Mouse (Mus musculus): Measurements from ENCODE around the gene Cd300ld5. TPM values are rescaled to one million over a fixed set of nuclear protein-coding genes. Genes with fewer than 3 reads are reported as not detected.
"Not testable (repeated sequence)": the region's sequence is repeated elsewhere in the genome, so short reads cannot be mapped to it uniquely, and the experiment has no call there.

The Cd300ld5 gene
- polyA plus RNA-seq, 1 experiment from 2014 or later: not detected

- WGBS: no CpG with 5 or more reads among the region's 7 CpGs
- not testable (repeated sequence) for ATAC-seq (ENCODE audit: low FRiP score)
These were observed 21.5 kb downstream of the Cd300ld5 start, which contains the start of gene Cd300ld2 for GRCm38 (mm10) chr11:115016093-115016492. TSS of gene Cd300ld2 (minus strand) at chr11:115016193.

GRCm38 (mm10) chr11:115004070-115004469 is 33.5 kb downstream of the Cd300ld5 start:
- WGBS: 89% methylated on average over 5 of the region's 5 CpGs
- no peak for ATAC-seq (ENCODE audit: low FRiP score)
- H3K9ac ChIP-seq: no peak overlapping the region

More at GRCm38 (mm10) chr11:115016093-115016492, 21.5 kb downstream of the Cd300ld5 start, which contains the start of gene Cd300ld2:
- H3K36me3 ChIP-seq; H3K27me3 ChIP-seq; H3K9ac ChIP-seq; H3K4me3 ChIP-seq; H3K9me3 ChIP-seq (replicated peaks); H3K4me1 ChIP-seq; H3K4me2 ChIP-seq (replicated peaks); H3K27ac ChIP-seq: not testable (repeated sequence)

GRCm38 (mm10) chr11:115001474-115002040 is 36.0 kb downstream of the Cd300ld5 start, which contains the start of gene Cd300c2:
TSS of gene Cd300c2 (minus strand) at chr11:115001880.
- no peak for ATAC-seq (ENCODE audit: low FRiP score)
- no peaks in the 10 kb centered on the region for H3K9me3 ChIP-seq (replicated peaks)

More at GRCm38 (mm10) chr11:115004070-115004469, 33.5 kb downstream of the Cd300ld5 start:
- Histone ChIP-seq H3K27me3 (no peaks in the 10 kb centered on the region; the same call in 1 of the 2 replicates), H3K36me3 (no peaks in the 10 kb centered on the region), H3K9me3 (replicated peaks) (no peaks in the 10 kb centered on the region), H3K27ac (no peak overlapping the region), H3K4me2 (replicated peaks) (no peak overlapping the region), H3K4me1 (no peaks in the 10 kb centered on the region), H3K4me3 (no peak overlapping the region)

GRCm38 (mm10) chr11:114989793-114990192 is 47.8 kb downstream of the Cd300ld5 start, which contains the start of gene Cd300ld:
TSS of gene Cd300ld (minus strand) at chr11:114989922.
- no peaks in the 10 kb centered on the region for H3K36me3 ChIP-seq
- H3K4me3 ChIP-seq: no peak within 1 kb of the TSS
- no peak within 1 kb of the TSS for H3K9ac ChIP-seq
- no peak within 1 kb of the TSS for H3K27ac ChIP-seq
- no peaks in the 10 kb centered on the region for H3K27me3 ChIP-seq
- H3K4me1 ChIP-seq: no peaks in the 10 kb centered on the region
- no peaks in the 10 kb centered on the region for H3K9me3 ChIP-seq (replicated peaks)
- no peak within 1 kb of the TSS for H3K4me2 ChIP-seq (replicated peaks)
- 86% methylated on average over 4 of the region's 4 CpGs for WGBS
- no peak for ATAC-seq (ENCODE audit: low FRiP score)

More at GRCm38 (mm10) chr11:115001474-115002040, 36.0 kb downstream of the Cd300ld5 start, which contains the start of gene Cd300c2:
- H3K4me3 ChIP-seq: no peak within 1 kb of the TSS
- no peaks in the 10 kb centered on the region; the same call in 1 of the 2 replicates for H3K27me3 ChIP-seq
- no peaks in the 10 kb centered on the region for H3K4me1 ChIP-seq
- H3K4me2 ChIP-seq (replicated peaks): no peak within 1 kb of the TSS
- no peak within 1 kb of the TSS for H3K9ac ChIP-seq
- H3K27ac ChIP-seq: no peak within 1 kb of the TSS
- no peaks in the 10 kb centered on the region for H3K36me3 ChIP-seq
- WGBS: 81% methylated on average over 7 of the region's 7 CpGs

GRCm38 (mm10) chr11:114981866-114982265 is 55.7 kb downstream of the Cd300ld5 start:
- Histone ChIP-seq H3K9ac (no peak overlapping the region), H3K36me3 (no peaks in the 10 kb centered on the region), H3K4me2 (replicated peaks) (no peak overlapping the region), H3K4me1 (no peaks in the 10 kb centered on the region), H3K4me3 (no peak overlapping the region), H3K9me3 (replicated peaks) (peaks cover 19% of the 10 kb centered on the region), H3K27me3 (no peaks in the 10 kb centered on the region), H3K27ac (no peak overlapping the region)
- no peak for ATAC-seq (ENCODE audit: low FRiP score)
- 77% methylated on average over 4 of the region's 4 CpGs for WGBS

Other genes with a start within 250 kb of the Cd300ld5 start
- 32.2 and 37.3 TPM in 2 replicates for gene Btbd17, start 241.8 kb downstream of the Cd300ld5 start, polyA plus RNA-seq (2016; fragmentation: Nextera tagmentation; extraction: Ambion mirVana)
- gene Gpr142, start 238.8 kb downstream of the Cd300ld5 start, polyA plus RNA-seq (2016; fragmentation: Nextera tagmentation; extraction: Ambion mirVana): not detected in 2 replicates
- 29.7 and 30.0 TPM in 2 replicates for gene Gprc5c, start 186.6 kb downstream of the Cd300ld5 start, polyA plus RNA-seq (2016; fragmentation: Nextera tagmentation; extraction: Ambion mirVana)
- 0.79 and 1.1 TPM in 2 replicates for gene Cd300a, start 147.7 kb downstream of the Cd300ld5 start, polyA plus RNA-seq (2016; fragmentation: Nextera tagmentation; extraction: Ambion mirVana)
- gene Cd300lb, start 103.4 kb downstream of the Cd300ld5 start, polyA plus RNA-seq (2016; fragmentation: Nextera tagmentation; extraction: Ambion mirVana): not detected in 2 replicates
- gene Cd300c, start 68.6 kb downstream of the Cd300ld5 start, polyA plus RNA-seq (2016; fragmentation: Nextera tagmentation; extraction: Ambion mirVana): not detected in 2 replicates
- gene Cd300ld, start 47.8 kb downstream of the Cd300ld5 start, polyA plus RNA-seq (2016; fragmentation: Nextera tagmentation; extraction: Ambion mirVana): 0.10 and 0.12 TPM in 2 replicates
- 0.76 and 1.5 TPM in 2 replicates for gene Cd300c2, start 35.9 kb downstream of the Cd300ld5 start, polyA plus RNA-seq (2016; fragmentation: Nextera tagmentation; extraction: Ambion mirVana)
- not detected in 2 replicates for gene Cd300ld2, start 21.6 kb downstream of the Cd300ld5 start, polyA plus RNA-seq (2016; fragmentation: Nextera tagmentation; extraction: Ambion mirVana)
- gene Cd300ld4, start 10.8 kb downstream of the Cd300ld5 start, polyA plus RNA-seq (2016; fragmentation: Nextera tagmentation; extraction: Ambion mirVana): not detected in 2 replicates
- not detected in 2 replicates for gene Cd300ld3, start 10.6 kb upstream of the Cd300ld5 start, polyA plus RNA-seq (2016; fragmentation: Nextera tagmentation; extraction: Ambion mirVana)
- not detected in 2 replicates for gene Cd300e, start 24.4 kb upstream of the Cd300ld5 start, polyA plus RNA-seq (2016; fragmentation: Nextera tagmentation; extraction: Ambion mirVana)
- 1.1 and 1.5 TPM in 2 replicates for gene Rab37, start 53.7 kb upstream of the Cd300ld5 start, polyA plus RNA-seq (2016; fragmentation: Nextera tagmentation; extraction: Ambion mirVana)
- gene Cd300lf, start 96.2 kb upstream of the Cd300ld5 start, polyA plus RNA-seq (2016; fragmentation: Nextera tagmentation; extraction: Ambion mirVana): 0.27 TPM in 1 of 2 replicates, not detected in the other
- 35.7 and 42.3 TPM in 2 replicates for gene Slc9a3r1, start 125.6 kb upstream of the Cd300ld5 start, polyA plus RNA-seq (2016; fragmentation: Nextera tagmentation; extraction: Ambion mirVana)
- gene Tmem104, start 149.7 kb upstream of the Cd300ld5 start, polyA plus RNA-seq (2016; fragmentation: Nextera tagmentation; extraction: Ambion mirVana): 9.0 and 10.4 TPM in 2 replicates
- gene Nat9, start 150.1 kb upstream of the Cd300ld5 start, polyA plus RNA-seq (2016; fragmentation: Nextera tagmentation; extraction: Ambion mirVana): 19.1 and 21.1 TPM in 2 replicates
- gene Grin2c, start 229.5 kb upstream of the Cd300ld5 start, polyA plus RNA-seq (2016; fragmentation: Nextera tagmentation; extraction: Ambion mirVana): 0.21 and 0.57 TPM in 2 replicates
- gene Fdxr, start 239.3 kb upstream of the Cd300ld5 start, polyA plus RNA-seq (2016; fragmentation: Nextera tagmentation; extraction: Ambion mirVana): 15.4 and 18.0 TPM in 2 replicates

Measured in hindbrain, embryonic 12.5 days (tissue).